Mouse (Mus musculus) bone marrow macrophage, adult 2 months (primary cell): ENCODE data around the gene Gnai3.

Source experiments
- CTCF ChIP-seq: IDR thresholded peaks from 2 replicates; pipeline ENCODE4 v1.5.1; 2012; ENCODE audit warnings: low read depth, mild to moderate bottlenecking, low read length, moderate library complexity
- POLR2A ChIP-seq: IDR thresholded peaks from 2 replicates; pipeline ENCODE4 v1.6.1; 2012; ENCODE audit warnings: mild to moderate bottlenecking, low read depth, low read length, borderline replicate concordance

GRCm38 (mm10) chr3:108094976-108095760 lies 50.8 kb downstream of the Gnai3 start:
- no peak for TF ChIP-seq POLR2A
- no peak for TF ChIP-seq CTCF
